Mouse (Mus musculus) C2C12 (cell line): ENCODE results near the gene Zfp446.

ENCODE experiments used
- CEBPB ChIP-seq: IDR thresholded peaks from one replicate; pipeline ENCODE4 v1.6.1; 2011; ENCODE audit warnings: low read depth, mild to moderate bottlenecking, control low read depth, moderate library complexity
- CTCF ChIP-seq: IDR thresholded peaks from one replicate; pipeline ENCODE4 v1.5.1; 2011; ENCODE audit not compliant: control insufficient read depth, insufficient read depth, insufficient read length
- FOSL1 ChIP-seq: IDR thresholded peaks from one replicate; pipeline ENCODE4 v1.8.0; 2011; ENCODE audit warnings: mild to moderate bottlenecking, low read length; ENCODE audit not compliant: poor library complexity, insufficient read depth, severe bottlenecking
- MAX ChIP-seq: IDR thresholded peaks from one replicate; pipeline ENCODE4 v1.6.1; 2011; ENCODE audit warnings: mild to moderate bottlenecking, control low read depth
- MYOD1 ChIP-seq: IDR thresholded peaks from one replicate; pipeline ENCODE4 v1.6.1; 2011; ENCODE audit warnings: low read depth; ENCODE audit not compliant: control insufficient read depth, insufficient read length
- MYOG ChIP-seq: IDR thresholded peaks from one replicate; pipeline ENCODE4 v1.6.1; 2011; ENCODE audit not compliant: control insufficient read depth, insufficient read length; ENCODE audit errors: extremely low read depth
- USF1 ChIP-seq: IDR thresholded peaks from one replicate; pipeline ENCODE4 v1.6.1; 2011; ENCODE audit warnings: low read depth, mild to moderate bottlenecking, control low read depth, moderate library complexity

GRCm38 (mm10) chr7:12966104-12966845 is 11.4 kb upstream of the Zfp446 start:
- TF ChIP-seq CTCF (no peak), MYOD1 (no peak), MAX (no peak), USF1 (no peak), CEBPB (no peak), MYOG (no peak), FOSL1 (no peak)
